Mouse (Mus musculus) gastrocnemius, postnatal 4 days (tissue): ENCODE data around the gene Pcdh9. TPM values are rescaled to one million over a fixed set of nuclear protein-coding genes. Genes with fewer than 3 reads are reported as not detected.

Experiments used
- DNase-seq, 2 experiments: peaks; one replicate each; pipeline ENCODE4 v3.0.0; 2021 to 2022; ENCODE audit warnings: low spot score in 2 of 2, mixed read lengths in 2 of 2
- total RNA-seq, 2 experiments: library from RNA; stranded (reverse); gene quantifications; 2 replicates each; pipeline ENCODE4 v1.2.3; 2021

Pcdh9 gene
- total RNA-seq, 2 experiments from 2014 or later = 3.7 to 4.8 TPM

GRCm38 (mm10) chr14:93055997-93056396 lies 834.5 kb downstream of the Pcdh9 start:
- DNase-seq = no peak

- no peak for DNase-seq
These were observed 849.9 kb downstream of the Pcdh9 start for GRCm38 (mm10) chr14:93040591-93040990.

DNA sequence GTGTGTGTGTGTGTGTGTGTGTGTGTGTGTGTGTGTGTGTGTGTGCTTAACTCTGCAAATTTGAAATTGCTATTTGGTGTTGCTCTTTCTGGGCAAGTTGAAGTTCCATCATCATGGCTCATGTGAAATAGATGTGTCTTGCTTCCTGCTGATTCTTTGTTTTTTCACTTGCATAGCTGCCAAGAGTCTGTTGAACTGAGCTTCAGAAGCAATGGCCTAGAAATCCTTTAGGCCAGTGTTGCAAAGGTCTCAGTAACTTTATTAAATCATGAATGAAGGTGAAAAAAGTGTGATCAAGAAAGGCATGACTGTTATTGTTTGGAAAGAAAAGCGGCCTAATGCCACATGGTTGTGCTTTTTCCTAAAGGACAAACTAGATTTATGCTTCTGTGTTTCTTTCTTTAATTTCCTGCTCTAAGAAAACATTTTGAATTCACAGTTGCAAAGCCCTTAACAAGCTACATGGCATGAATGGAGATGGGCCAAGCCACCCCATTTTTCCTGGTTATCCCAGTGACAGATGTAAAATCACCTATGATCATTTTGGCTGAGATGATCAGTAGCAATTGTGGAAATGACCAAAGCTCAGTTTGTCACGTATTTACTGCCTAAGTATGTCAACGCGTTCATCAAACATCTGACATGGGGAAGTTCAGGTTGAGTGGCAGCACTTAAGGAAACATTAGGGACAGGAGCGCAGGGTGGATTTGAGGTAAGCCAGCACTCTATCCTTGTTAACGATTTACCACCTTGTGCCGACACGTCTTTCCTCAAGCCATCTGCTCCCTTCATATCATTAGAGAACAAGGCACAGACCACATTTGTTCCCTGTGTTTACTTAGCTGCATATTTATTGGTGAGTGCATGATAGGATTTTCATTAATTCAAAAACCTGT lies 850.9 kb downstream of the Pcdh9 start:
- DNase-seq = no peak

DNA sequence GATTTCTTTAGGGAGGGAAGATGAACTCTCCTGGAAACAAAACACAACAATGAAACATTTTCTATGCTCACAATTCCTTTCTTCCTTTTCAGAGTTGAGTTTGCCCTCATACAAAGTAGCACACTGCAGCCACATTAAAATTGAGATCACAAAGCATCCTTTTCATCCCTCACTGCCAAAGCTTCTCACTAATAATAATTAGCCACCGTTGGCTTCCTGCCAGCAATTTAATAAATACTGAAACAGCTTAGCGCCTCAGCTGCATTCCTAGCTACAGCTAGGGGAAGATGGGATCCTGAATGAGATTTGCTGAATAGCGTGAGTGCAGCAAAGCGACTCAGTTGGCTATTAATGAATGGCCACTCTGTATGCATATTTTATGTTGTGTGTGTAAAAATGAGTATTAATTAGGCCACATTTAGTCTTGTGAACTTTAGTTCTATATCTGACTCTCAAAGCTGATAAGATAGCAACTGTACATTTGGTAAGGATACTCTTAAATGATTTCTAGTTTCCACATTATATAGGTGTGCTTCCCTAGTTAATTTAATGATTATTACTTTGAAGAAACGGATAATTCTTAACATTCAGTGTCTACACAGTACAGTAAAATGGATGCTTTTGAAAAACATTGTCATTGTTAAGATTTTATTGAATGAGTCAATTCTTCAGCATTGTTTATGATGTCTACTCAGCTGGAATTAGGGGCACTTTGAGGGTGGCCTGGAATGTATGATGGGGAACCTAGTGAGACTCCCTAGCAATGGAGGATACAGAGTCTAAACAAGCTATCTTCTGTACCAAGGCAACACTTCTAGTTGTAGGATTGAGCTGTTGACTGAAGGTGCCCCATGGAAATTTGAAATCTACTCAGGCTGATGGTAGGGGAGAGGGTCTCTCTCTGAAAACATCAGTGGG lies 881.1 kb downstream of the Pcdh9 start:
- no peak for DNase-seq
